Comparison of ENCODE assay signal across 22 mouse cellular contexts in the genomic region with DNA sequence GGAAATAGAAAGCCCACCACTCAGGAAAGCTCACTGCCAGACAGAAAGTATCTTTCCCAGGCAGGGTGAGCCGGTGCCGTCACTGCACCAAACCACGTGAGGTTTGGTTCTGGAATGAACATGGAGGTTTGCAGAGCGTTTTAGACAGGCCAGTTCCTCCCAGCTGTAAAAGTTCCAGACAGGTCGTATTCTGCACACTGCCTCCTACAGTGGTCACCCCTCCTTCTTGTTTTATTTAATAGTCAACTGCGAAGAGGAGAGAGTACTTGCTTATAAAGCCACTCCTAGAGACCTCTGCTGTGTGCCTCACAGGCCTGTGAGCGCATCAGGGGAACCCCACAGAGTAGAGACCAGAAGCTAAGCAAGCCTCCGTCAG.
DNase-seq lines count a peak whose midpoint lies in the region; ATAC-seq and TF ChIP-seq lines count a peak whose summit lies in the region.
"Had no signal": no experiment of that assay in that cellular context is flagged by ENCODE, and none has a peak within 500 bp of the region (broad histone marks: within the 10 kb centered on the region; RNA-seq: fewer than 3 reads in every experiment).

No protein-coding gene starts in this region.

- no peak overlapping the region for H3K4me3 ChIP-seq in kidney, embryonic 16.5 days (ENCODE audit: low read length)
- no peak overlapping the region for H3K4me3 ChIP-seq in embryonic fibroblast, embryonic 13.5 days (ENCODE audit: insufficient read depth, low read length)
- no peak overlapping the region for H3K4me3 ChIP-seq in limb, embryonic 13.5 days
- H3K4me3 ChIP-seq: embryonic facial prominence, embryonic 13.5 days; forebrain, embryonic 13.5 days; gastrocnemius, adult 2 months; heart, adult 2 months; heart, embryonic 15.5 days; hindbrain, embryonic 13.5 days had no signal

- H3K4me1 ChIP-seq in kidney, embryonic 16.5 days (ENCODE audit: insufficient read depth, low read length) = peaks cover 10% of the 10 kb centered on the region; the same call in 1 of the 2 replicates
- no peaks in the 10 kb centered on the region for H3K4me1 ChIP-seq in embryonic fibroblast, embryonic 13.5 days (ENCODE audit: control insufficient read depth, insufficient read depth, low read length)
- H3K4me1 ChIP-seq in limb, embryonic 13.5 days = peaks cover 4% of the 10 kb centered on the region
- H3K4me1 ChIP-seq: embryonic facial prominence, embryonic 13.5 days; heart, embryonic 15.5 days had no signal

- H3K9me3 ChIP-seq in kidney, embryonic 16.5 days (ENCODE audit: low read length) = no peaks in the 10 kb centered on the region
- no peaks in the 10 kb centered on the region for H3K9me3 ChIP-seq in limb, embryonic 13.5 days
- H3K9me3 ChIP-seq: embryonic facial prominence, embryonic 13.5 days; forebrain, embryonic 13.5 days; heart, embryonic 15.5 days; hindbrain, embryonic 13.5 days had no signal

- H3K27ac ChIP-seq in kidney, embryonic 16.5 days (ENCODE audit: low read length) = no peak overlapping the region
- H3K27ac ChIP-seq in embryonic fibroblast, embryonic 13.5 days (ENCODE audit: insufficient read depth, low read length) = peak overlapping the region; percentile 31; the same call in 1 of the 2 replicates
- no peak overlapping the region for H3K27ac ChIP-seq in limb, embryonic 13.5 days
- H3K27ac ChIP-seq: embryonic facial prominence, embryonic 13.5 days; forebrain, embryonic 13.5 days; gastrocnemius, adult 2 months; heart, adult 2 months; heart, embryonic 15.5 days; hindbrain, embryonic 13.5 days had no signal

- 0 out of 2 replicates have a peak, but pooled peaks have one; percentile 36 for ATAC-seq in kidney, embryonic 16.5 days (ENCODE audit: low FRiP score, low TSS enrichment)
- peak; percentile 19; the same call in 1 of the 2 replicates for ATAC-seq in limb, embryonic 13.5 days (ENCODE audit: low FRiP score, low read depth)
- ATAC-seq: activated CD4-positive, CD25-positive, alpha-beta regulatory T cell, adult 4 months; forebrain, embryonic 13.5 days; forebrain, postnatal 0 days had no signal

- WGBS in kidney, embryonic 16.5 days = 53% methylated on average over 8 of the region's 8 CpGs
- 47% methylated on average over 8 of the region's 8 CpGs for WGBS in limb, embryonic 13.5 days

- intact Hi-C loops in left cerebral cortex, postnatal 10 days (cut with DNase I) = loop anchor here (10.0 kb wide), 1 partner anchor 713 kb away; no protein-coding TSS in a partner anchor

- TF ChIP-seq CTCF in embryonic fibroblast, embryonic 13.5 days (IDR thresholded peaks at IDR 0.05; ENCODE audit: borderline replicate concordance, insufficient read depth, low read length) = no peak

- H3K27me3 ChIP-seq in kidney, embryonic 16.5 days (ENCODE audit: insufficient read depth, low read length) = peaks cover 6% of the 10 kb centered on the region; the same call in 1 of the 2 replicates
- peaks cover 14% of the 10 kb centered on the region for H3K27me3 ChIP-seq in limb, embryonic 13.5 days
- H3K27me3 ChIP-seq in splenic B cell, adult 2 months (ENCODE audit: control insufficient read depth, insufficient read depth, low read length, poor library complexity, severe bottlenecking) = no peaks in the 10 kb centered on the region
- H3K27me3 ChIP-seq: CH12.LX, Patski had no signal

- TF ChIP-seq POLR2A in embryonic fibroblast, embryonic 13.5 days (IDR thresholded peaks at IDR 0.05; ENCODE audit: low read depth, low read length) = no peak

- no peak for DNase-seq in kidney, adult 18-20 months
- DNase-seq in splenic B cell, adult 2 months (ENCODE audit: low read depth, low spot score) = peak; percentile 12
- DNase-seq in left cerebral cortex, postnatal 10 days (ENCODE audit: extremely low spot score in 1 of 2, low spot score in 2 of 2) = no peak
- DNase-seq: cerebellum, adult 11-12 months; cerebellum, adult 9-10 months; cerebellum, postnatal 36 days; forebrain, postnatal 0 days; gastrocnemius, adult 2 months; gastrocnemius, postnatal 36 days; heart, adult 2 months; heart, postnatal 14 days had no signal

- no peaks in the 10 kb centered on the region for H3K36me3 ChIP-seq in kidney, embryonic 16.5 days (ENCODE audit: insufficient read depth, low read length)
- H3K36me3 ChIP-seq in limb, embryonic 13.5 days = no peaks in the 10 kb centered on the region
- no peaks in the 10 kb centered on the region; the same call in 1 of the 2 replicates for H3K36me3 ChIP-seq in splenic B cell, adult 2 months (ENCODE audit: control insufficient read depth, insufficient read depth, low read length, poor library complexity, severe bottlenecking)
- H3K36me3 ChIP-seq: embryonic facial prominence, embryonic 13.5 days; heart, embryonic 15.5 days; hindbrain, embryonic 13.5 days had no signal

- no peak overlapping the region for H3K4me2 ChIP-seq in kidney, embryonic 16.5 days (replicated peaks; ENCODE audit: low read depth, low read length)
- H3K4me2 ChIP-seq in limb, embryonic 13.5 days (replicated peaks) = no peak overlapping the region
- H3K4me2 ChIP-seq: forebrain, embryonic 13.5 days; heart, embryonic 11.5 days; heart, embryonic 15.5 days; hindbrain, embryonic 13.5 days had no signal

- H3K9ac ChIP-seq in kidney, embryonic 16.5 days (replicated peaks; ENCODE audit: low read length) = no peak overlapping the region
- H3K9ac ChIP-seq in limb, embryonic 13.5 days = no peak overlapping the region
- H3K9ac ChIP-seq: embryonic facial prominence, embryonic 13.5 days; forebrain, embryonic 13.5 days; forebrain, postnatal 0 days; heart, embryonic 15.5 days; hindbrain, embryonic 13.5 days had no signal
